Mouse (Mus musculus): Measurements from ENCODE around the gene Ppp1r14a. TPM values are rescaled to one million over a fixed set of nuclear protein-coding genes. Genes with fewer than 3 reads are reported as not detected.

The Ppp1r14a gene
- polyA plus RNA-seq, 1 experiment from 2014 or later: 16.5 TPM

DNA sequence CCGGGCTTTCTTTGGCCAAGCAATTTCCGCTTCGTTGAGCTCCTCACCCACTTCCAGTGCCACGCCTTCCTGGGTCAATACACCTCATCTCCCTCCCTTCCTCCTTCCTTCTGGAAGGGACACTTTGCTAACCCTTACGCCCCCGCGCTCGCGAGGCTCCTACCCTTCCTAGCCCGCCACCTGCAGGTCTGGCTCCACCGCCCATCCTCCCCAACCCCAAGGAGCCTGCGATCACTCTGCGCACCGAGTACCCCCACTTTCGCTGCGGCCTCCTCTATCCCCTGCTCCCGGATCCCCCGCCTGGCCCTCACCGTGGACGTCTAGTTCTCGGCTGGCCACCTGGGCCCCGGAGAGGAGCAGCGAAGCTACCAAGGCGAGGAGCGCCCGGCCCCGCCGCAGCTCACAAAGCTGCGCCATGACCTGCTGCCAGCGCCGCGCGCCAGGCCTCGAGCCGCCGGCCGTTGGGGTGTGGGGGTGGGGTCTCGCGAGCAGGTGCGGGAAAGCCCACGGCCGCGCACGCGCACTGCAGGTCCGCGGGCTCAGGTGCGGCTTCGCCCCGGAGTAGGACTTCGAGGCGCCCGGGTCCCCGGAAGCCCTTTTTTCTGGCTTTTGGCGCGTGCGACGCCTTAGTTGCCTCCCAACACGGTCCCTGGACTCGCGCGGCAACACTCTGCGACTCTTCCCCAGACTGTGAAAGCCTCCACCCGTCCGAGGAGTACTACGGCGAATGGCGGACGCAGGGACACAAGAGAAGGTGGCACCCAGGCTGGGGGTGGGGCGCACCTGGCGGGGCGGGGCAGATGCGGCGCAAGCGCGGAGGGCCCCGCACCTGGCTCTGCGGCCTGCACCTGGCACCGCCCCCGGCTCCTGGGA, 7.7 kb upstream of the Ppp1r14a start, which contains the start of gene Spint2:
Gene Spint2 (minus strand): TSS at position 712 of the 873 bp plus-strand sequence.
- Histone ChIP-seq H3K4me3 (replicated peaks) (peak within 1 kb of the TSS; percentile 59), H3K4me1 (peaks cover 15% of the 10 kb centered on the region), H3K4me2 (peak within 1 kb of the TSS; percentile 99), H3K36me3 (replicated peaks) (no peaks in the 10 kb centered on the region), H3K9ac (peak within 1 kb of the TSS; percentile 70), H3K27me3 (peaks cover 52% of the 10 kb centered on the region), H3K9me3 (no peaks in the 10 kb centered on the region), H3K27ac (no peak within 1 kb of the TSS)
- ATAC-seq (ENCODE audit: low FRiP score): peak; percentile 61
- WGBS: under 1% methylated on average over 80 of the region's 80 CpGs

DNA sequence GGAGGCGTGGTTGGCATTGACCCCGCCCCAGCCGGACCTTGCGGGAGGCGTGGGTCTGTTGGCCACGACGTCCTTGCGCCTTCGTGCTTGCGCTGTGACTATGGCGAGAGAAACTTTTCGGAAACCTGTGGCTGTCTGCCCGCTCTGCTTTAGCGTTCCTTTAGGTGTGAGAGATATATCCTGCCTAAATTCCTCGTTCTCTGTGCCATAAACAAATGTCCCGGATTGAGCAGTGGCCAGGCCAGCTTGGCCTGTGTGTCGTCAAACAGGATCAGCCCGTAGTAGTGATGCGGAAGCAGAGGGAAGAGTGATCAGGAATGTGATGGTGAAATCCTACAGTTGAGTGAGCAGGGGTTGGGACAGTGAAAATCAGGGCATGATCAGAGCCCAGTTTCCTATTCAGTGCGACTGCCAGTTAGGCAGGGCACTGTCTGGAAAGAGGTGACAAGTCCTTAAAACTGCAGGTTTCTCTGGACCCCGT, 7.0 kb upstream of the Ppp1r14a start:
- H3K4me3 ChIP-seq (replicated peaks): peak overlapping the region; percentile 59
- H3K4me1 ChIP-seq: peaks cover 15% of the 10 kb centered on the region
- ATAC-seq (ENCODE audit: low FRiP score): no peak
- H3K4me2 ChIP-seq: peak overlapping the region; percentile 99
- no peaks in the 10 kb centered on the region for H3K9me3 ChIP-seq
- peaks cover 54% of the 10 kb centered on the region for H3K27me3 ChIP-seq
- H3K27ac ChIP-seq: no peak overlapping the region
- 10% methylated on average over 21 of the region's 21 CpGs for WGBS
- H3K9ac ChIP-seq: peak overlapping the region; percentile 70
- H3K36me3 ChIP-seq (replicated peaks): no peaks in the 10 kb centered on the region

DNA sequence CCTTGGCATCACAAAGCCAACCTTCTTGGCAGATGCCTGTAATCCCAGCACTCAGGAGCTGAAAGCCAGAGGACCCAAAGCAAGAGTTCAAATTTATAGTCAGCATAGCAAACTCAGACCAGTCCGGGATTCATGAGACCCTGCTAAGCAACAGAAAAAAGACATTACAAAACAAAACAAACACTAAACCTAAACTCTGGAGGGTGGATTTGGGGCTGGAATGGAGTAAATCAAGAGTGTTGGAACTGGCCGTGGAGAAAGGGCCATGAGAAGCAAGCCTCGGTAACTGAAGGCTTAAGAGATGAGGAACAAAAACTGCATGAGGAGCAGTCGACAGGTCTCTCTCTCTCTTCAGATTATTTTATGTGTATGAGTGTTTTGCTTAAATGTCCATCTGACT, 5.2 kb upstream of the Ppp1r14a start:
- H3K4me1 ChIP-seq: peaks cover 19% of the 10 kb centered on the region
- WGBS: 87% methylated on average over 4 of the region's 4 CpGs

DNA sequence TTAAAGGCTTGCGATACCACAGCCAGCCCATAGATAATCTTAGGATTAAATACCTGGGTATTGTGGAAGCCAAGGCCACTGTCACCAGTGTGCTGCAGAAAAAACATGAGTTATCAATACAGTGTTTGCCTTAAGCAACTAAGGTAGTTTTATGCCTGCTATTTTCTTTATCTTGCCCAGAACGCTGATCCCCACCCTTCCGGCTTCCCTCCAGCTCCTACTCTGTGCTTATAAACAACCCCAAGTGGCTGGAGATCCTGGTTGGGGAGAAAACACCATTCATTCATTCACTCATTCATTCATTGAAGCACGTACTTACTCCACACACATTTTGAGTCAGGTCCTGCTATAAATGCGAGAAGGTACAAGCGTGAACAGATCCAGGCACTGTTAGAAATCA, 4.6 kb upstream of the Ppp1r14a start:
- Histone ChIP-seq H3K36me3 (replicated peaks) (no peaks in the 10 kb centered on the region), H3K4me2 (no peak overlapping the region), H3K9ac (no peak overlapping the region), H3K4me3 (replicated peaks) (no peak overlapping the region), H3K4me1 (peaks cover 25% of the 10 kb centered on the region), H3K9me3 (no peaks in the 10 kb centered on the region), H3K27me3 (peaks cover 69% of the 10 kb centered on the region), H3K27ac (no peak overlapping the region)
- ATAC-seq (ENCODE audit: low FRiP score): no peak
- 95% methylated on average over 6 of the region's 6 CpGs for WGBS

More for the DNA sequence above, 5.2 kb upstream of the Ppp1r14a start:
- Histone ChIP-seq H3K9me3 (no peaks in the 10 kb centered on the region), H3K9ac (no peak overlapping the region), H3K36me3 (replicated peaks) (no peaks in the 10 kb centered on the region), H3K4me2 (no peak overlapping the region), H3K27me3 (peaks cover 64% of the 10 kb centered on the region), H3K27ac (no peak overlapping the region), H3K4me3 (replicated peaks) (no peak overlapping the region)
- ATAC-seq (ENCODE audit: low FRiP score): no peak

DNA sequence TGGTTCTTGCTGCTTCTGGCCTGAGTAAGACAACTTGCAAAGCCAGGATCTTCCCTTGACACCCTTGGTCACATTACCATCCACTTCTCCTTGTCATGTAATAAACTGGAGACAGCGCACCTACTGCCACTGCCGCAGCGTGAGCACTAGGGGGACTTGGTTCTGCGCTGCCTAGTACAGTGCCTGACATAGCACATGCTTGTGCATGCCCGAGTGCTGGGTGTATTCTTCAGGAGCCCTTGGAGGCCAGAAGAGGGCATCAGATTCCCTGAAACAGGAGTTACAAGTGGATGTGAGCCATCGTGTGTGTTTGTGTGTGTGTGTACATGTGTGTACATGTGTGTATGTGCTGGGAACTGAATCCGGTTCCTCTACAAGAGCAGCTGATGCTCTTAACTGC, 1.6 kb upstream of the Ppp1r14a start:
- Histone ChIP-seq H3K9me3 (no peaks in the 10 kb centered on the region), H3K27ac (no peak overlapping the region), H3K9ac (no peak overlapping the region), H3K36me3 (replicated peaks) (no peaks in the 10 kb centered on the region), H3K4me1 (peaks cover 33% of the 10 kb centered on the region), H3K27me3 (peaks cover 52% of the 10 kb centered on the region), H3K4me2 (no peak overlapping the region), H3K4me3 (replicated peaks) (no peak overlapping the region)
- WGBS: 89% methylated on average over 7 of the region's 7 CpGs
- no peak for ATAC-seq (ENCODE audit: low FRiP score)

DNA sequence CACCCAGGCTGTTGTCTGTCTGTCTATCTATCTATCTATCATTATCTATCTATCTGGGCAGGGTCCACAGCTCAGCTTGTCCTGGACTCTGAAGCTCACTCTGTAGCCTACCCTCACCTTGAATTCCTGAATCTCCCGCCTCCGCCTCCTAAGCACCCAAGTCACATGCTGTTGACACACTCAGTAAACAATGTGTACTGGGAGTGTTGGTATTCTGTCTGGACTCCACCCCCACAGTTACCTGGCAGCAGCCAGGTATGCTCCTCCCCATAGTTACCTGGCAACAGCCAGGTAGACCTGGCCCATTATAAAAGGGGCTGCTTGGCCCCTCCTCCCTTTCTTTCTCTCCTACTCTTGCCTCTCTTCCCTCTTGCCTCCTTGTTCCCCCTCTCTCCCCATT, 1.0 kb upstream of the Ppp1r14a start:
- ATAC-seq (ENCODE audit: low FRiP score): no peak
- no peak overlapping the region for H3K4me3 ChIP-seq (replicated peaks)
- H3K36me3 ChIP-seq (replicated peaks): no peaks in the 10 kb centered on the region
- H3K9ac ChIP-seq: no peak overlapping the region
- H3K4me1 ChIP-seq: peaks cover 39% of the 10 kb centered on the region
- H3K4me2 ChIP-seq: no peak overlapping the region
- peaks cover 46% of the 10 kb centered on the region for H3K27me3 ChIP-seq
- WGBS: 87% methylated on average over 2 of the region's 2 CpGs
- no peaks in the 10 kb centered on the region for H3K9me3 ChIP-seq
- H3K27ac ChIP-seq: no peak overlapping the region

DNA sequence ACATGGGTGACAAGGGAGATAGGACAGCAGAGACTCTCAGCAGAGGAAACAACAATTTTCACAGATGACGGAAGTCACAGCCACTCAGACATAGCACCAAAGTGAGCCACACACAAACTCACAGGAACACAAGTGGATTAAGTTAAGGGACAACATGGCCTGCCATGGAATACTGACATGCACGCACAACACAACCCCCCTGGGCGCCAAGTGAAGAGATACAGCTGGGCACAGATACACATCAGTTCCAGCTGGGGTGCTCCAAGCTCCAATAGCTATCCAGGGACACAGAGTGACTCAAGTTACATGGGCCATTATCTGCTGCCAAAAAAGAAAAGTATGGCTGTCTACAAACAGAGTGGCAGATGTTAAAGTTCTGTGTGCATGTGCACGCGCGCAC, 748 bp downstream of the Ppp1r14a start:
- peak overlapping the region; percentile 92 for H3K4me2 ChIP-seq
- H3K9ac ChIP-seq: no peak overlapping the region
- 89% methylated on average over 6 of the region's 6 CpGs for WGBS
- H3K9me3 ChIP-seq: no peaks in the 10 kb centered on the region
- peak overlapping the region; percentile 55; the same call in 1 of the 2 replicates for H3K4me3 ChIP-seq (replicated peaks)
- no peak for ATAC-seq (ENCODE audit: low FRiP score)
- H3K27ac ChIP-seq: 0 out of 2 replicates have a peak overlapping the region, but pooled peaks have one; percentile 36
- H3K4me1 ChIP-seq: peaks cover 53% of the 10 kb centered on the region
- H3K27me3 ChIP-seq: peaks cover 36% of the 10 kb centered on the region
- no peaks in the 10 kb centered on the region for H3K36me3 ChIP-seq (replicated peaks)

DNA sequence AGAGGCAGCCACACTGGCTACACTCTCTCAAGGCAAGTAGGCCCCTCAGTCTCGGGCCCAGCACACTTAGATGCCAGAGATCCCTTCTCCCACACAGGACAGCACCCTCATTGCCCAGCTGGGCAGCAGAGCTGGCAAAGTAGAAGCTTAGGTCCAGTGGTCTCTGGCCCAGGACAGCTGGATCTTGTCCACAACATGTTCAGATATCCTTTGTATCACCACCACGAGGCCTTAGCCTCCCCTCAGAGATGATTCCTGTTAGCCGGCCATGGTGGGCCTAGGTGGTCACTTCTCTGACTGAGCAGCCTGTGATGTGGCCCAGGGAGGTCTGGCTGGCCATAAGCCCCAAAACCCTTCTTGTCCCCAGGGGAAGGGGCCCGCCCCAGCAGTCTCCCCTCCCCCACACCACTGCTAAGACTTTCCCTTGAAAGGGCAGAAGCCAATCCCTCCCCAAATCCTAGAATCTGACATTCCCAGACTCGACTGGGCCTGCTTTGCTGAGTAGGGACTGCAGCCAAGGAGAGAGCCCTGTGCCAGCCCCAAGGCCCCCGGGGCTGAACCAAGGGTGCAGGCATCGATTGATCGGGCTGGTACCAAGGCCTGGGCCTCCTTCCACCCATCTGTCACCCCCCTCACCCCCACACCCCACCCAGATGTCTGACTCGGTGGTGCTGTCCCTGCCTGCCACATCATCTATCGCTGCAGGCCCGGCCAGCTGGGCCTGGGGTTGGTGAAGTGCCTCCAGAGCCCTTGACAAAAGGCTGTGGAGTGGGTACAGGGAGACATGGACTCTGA, 1.8 kb downstream of the Ppp1r14a start:
- ATAC-seq (ENCODE audit: low FRiP score): no peak
- Histone ChIP-seq H3K9ac (peak overlapping the region; percentile 14; the same call in 1 of the 2 replicates), H3K4me3 (replicated peaks) (no peak overlapping the region), H3K36me3 (replicated peaks) (no peaks in the 10 kb centered on the region), H3K9me3 (no peaks in the 10 kb centered on the region), H3K4me1 (peaks cover 53% of the 10 kb centered on the region), H3K27ac (peak overlapping the region; percentile 83), H3K27me3 (peaks cover 31% of the 10 kb centered on the region), H3K4me2 (peak overlapping the region; percentile 1; the same call in 1 of the 2 replicates)
- 38% methylated on average over 11 of the region's 11 CpGs for WGBS

DNA sequence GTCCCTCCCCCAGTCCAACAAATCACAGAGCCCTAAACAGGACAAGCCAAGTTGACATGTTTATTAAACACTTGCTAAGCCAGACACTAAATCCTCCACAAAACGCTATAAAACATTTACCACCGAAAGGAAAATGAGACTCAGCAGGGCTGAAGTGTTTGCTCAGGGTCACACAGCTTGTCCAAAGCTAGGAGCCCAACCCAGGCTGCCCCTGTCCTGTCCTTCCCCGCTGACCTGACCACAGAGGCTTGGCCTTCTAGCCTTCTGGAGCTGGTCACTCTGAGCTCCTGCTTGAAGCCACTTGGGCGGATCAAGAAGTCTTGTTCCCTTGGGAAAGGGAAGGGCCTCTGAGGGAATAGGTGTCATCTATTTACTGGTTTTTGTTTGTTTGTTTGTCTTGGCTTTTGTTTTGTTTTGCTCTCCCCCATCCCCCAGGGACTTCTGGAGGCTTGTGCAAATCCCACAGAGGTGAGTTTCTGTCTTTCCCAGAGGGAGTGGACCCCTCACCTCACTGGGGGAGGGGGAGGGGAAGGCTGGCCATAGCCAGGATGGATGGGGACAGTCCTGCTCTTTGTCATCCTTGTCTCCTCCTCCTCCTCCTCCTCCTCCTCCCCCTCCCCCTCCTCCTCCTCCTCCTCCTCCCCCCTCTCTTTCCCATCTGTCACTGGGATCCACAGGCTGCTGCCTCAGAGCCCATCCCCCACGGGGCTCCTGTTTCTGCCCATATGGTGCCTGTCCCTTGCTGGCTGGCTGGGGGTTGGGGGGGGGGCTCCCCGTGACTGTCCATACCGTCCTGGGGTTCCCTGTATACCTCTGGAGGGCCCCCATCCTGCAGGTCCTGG, 2.7 kb downstream of the Ppp1r14a start:
- Histone ChIP-seq H3K27ac (peak overlapping the region; percentile 83), H3K4me1 (peaks cover 53% of the 10 kb centered on the region), H3K4me2 (peak overlapping the region; percentile 28), H3K36me3 (replicated peaks) (no peaks in the 10 kb centered on the region), H3K4me3 (replicated peaks) (no peak overlapping the region), H3K9me3 (no peaks in the 10 kb centered on the region), H3K27me3 (peaks cover 31% of the 10 kb centered on the region), H3K9ac (peak overlapping the region; percentile 30; the same call in 1 of the 2 replicates)
- WGBS: 31% methylated on average over 6 of the region's 7 CpGs
- ATAC-seq (ENCODE audit: low FRiP score): peak; percentile 71

DNA sequence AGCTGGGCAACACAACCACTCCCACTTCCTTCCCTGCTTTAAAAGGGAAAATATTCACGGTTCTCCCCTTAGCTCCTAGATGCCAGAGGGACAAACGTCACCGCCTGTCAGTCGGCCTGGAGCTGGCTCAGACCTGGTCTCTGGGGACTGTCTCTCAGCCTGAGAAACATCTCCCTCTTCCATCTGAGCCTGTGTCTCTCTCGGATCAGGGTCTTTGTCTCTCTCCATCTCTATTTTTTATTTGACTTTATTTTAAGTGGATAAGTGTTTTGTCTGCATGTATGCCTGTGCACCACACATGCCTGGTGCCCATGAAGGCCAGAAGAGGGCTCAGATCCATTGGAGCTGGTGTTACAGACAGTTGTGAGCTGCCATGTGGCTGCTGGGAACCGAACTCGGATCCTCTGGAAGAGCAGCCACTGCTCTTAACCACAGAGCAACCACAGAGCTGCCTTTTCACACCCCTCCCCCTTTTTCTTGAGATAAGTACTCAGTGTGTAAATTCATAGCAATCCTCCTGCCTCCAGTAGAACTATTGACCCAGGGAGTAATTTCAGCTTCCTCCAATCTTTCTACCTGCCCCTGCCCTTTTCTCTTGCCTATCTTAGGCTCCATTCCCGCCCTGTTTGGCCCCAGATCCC, 3.5 kb downstream of the Ppp1r14a start:
- Histone ChIP-seq H3K9ac (peak overlapping the region; percentile 30; the same call in 1 of the 2 replicates), H3K27me3 (peaks cover 24% of the 10 kb centered on the region), H3K36me3 (replicated peaks) (no peaks in the 10 kb centered on the region), H3K4me2 (peak overlapping the region; percentile 28; the same call in 1 of the 2 replicates), H3K27ac (peak overlapping the region; percentile 83), H3K4me3 (replicated peaks) (no peak overlapping the region), H3K9me3 (no peaks in the 10 kb centered on the region), H3K4me1 (peaks cover 53% of the 10 kb centered on the region)
- no peak; the same call in 1 of the 2 replicates for ATAC-seq (ENCODE audit: low FRiP score)
- 33% methylated on average over 8 of the region's 8 CpGs for WGBS
